Mouse (Mus musculus) cerebellum, adult 8-10 months (tissue): ENCODE measurements around the gene Ccdc136.

Experiments used
- DNase-seq: peaks from one replicate; pipeline ENCODE4 v3.0.0; 2022

The Ccdc136 gene

DNA sequence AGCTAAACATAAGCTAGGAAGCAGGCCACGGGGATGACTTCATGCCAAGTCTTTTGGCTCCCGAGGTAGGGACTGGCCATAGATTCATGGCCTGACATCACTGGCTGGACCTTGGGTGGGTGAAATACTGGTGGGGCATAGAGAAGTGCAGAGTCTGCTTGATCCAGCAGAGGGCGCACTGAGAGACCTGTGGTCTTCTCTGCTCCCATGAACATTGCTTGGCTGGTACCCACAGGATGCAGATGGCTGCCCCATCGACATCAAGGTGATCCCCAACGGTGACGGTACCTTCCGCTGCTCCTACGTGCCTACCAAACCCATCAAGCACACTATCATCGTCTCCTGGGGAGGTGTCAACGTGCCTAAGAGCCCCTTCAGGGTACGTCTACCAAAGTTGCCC, 48.7 kb downstream of the Ccdc136 start:
- no peak for DNase-seq

DNA sequence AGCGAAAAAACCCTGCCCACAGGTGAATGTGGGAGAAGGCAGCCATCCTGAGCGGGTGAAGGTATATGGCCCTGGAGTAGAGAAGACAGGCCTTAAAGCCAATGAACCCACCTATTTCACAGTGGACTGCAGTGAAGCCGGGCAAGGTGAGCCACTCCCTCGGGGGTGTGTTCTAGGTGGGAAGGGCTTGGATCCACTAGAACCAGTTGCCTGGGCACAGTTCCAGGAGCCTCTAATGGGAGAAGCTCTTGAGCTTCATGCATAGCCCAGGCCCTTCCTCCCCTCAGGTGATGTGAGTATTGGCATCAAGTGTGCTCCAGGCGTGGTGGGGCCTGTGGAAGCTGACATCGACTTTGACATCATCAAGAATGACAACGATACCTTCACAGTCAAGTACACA, 49.2 kb downstream of the Ccdc136 start:
- no peak for DNase-seq

DNA sequence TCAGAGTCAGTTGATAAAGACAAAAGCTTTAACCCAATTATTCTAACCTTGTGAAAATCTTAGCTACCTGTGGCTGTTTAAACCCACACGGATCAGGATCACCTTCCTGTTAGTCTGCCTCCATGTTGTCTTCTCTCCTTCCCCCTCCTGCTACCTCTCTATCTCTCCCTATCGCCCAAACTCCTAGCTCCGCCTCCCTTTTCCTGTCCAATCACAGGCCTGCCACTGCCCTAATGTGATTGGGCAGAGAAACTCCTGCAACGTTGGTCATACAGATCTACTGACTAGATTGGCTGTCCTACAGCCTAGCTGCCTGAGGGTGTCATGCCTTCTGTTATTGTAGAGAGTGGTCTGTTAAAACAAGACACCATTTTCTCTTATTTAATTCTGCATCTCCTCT, 53.7 kb downstream of the Ccdc136 start:
- no peak for DNase-seq

DNA sequence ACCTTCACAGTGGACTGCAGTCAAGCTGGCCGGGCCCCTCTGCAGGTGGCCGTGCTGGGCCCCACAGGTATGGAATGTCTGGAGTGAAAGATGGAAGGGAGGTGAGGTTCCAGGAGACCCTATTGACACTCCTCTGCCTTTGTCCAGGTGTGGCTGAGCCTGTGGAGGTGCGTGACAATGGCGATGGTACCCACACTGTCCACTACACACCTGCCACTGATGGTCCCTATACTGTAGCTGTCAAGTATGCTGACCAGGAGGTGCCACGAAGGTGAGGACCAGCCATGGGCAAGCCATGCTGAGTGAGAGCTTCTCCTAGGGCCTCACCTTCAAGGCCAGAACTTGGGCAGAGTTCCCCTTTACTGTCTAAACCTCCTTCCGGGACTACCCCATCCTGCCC, 54.6 kb downstream of the Ccdc136 start:
- DNase-seq: no peak

DNA sequence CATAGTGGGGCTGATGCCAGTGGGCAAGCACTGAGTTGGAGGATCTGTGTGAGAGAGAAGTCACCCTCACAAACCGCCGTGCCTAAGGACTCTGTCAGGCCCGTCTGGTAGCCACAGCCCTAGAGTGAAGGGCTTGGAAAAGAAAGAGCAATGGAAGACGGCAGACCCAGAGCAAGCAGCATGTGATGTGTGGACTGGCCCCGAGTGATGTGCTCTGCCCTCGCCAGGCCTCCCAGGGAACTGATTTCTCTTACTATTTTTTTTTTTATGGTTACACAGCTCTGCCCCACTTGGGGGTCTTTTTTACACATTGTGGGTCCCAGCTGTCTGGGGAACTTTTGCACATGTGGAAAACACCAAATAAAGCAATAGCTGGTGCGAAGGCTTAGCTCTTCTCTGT, 65.4 kb downstream of the Ccdc136 start:
- no peak for DNase-seq

DNA sequence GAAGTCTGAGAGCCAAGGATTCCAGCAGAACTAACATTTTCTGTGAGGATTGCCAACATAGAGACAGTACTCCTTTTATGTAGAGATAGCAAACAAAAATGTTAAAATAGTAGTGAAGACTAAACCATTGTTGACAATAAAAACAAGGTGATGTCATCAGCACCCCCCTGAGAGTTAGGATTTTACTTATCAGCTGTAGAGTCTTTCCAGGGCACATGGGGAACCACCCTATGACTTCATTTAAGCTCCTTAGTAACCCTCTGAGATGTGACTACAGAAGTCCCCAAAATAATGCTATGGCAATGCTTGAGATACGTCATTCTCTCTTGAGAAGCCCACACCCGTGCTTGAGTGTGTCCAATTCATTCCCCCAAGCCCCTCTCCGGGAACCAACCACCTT, 67.3 kb downstream of the Ccdc136 start:
- DNase-seq: no peak

DNA sequence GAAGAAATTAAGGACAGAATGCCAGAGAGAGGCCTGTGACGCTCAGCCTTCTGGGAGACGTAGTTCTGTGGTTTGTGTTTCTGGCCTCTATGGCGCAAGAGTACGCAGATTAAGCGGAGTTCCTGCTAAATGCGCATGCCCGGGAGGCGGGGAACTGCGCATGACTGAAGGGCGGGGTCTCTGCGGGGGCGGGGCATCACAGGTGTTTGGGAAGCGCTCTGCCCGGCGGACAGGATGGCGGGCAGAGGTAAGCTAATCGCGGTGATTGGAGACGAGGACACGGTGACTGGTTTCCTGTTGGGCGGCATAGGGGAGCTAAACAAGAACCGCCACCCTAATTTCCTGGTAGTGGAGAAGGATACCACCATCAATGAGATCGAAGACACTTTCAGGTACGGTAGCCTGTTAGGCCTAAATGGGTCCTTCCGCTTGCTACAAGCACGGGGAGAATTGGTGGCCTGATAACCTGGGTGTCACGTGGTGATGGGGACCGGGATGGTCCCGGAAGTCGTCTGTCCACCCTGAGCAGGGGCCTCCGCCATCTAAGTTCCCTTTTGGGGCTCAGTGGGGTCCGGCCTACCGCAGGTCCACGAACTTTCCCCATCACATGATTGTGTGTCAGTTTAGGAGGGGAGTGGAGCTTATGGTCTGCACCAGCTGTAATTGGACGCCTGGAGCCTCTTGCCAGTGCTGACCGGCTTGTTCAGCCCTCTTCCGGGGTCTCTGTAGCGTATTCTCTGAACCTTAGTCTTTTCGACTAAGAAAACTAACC, 71.7 kb downstream of the Ccdc136 start, which contains the start of gene Atp6v1f:
TSS of gene Atp6v1f (plus strand) at position 136 of the 772 bp plus-strand sequence.
- DNase-seq: peak; percentile 92

DNA sequence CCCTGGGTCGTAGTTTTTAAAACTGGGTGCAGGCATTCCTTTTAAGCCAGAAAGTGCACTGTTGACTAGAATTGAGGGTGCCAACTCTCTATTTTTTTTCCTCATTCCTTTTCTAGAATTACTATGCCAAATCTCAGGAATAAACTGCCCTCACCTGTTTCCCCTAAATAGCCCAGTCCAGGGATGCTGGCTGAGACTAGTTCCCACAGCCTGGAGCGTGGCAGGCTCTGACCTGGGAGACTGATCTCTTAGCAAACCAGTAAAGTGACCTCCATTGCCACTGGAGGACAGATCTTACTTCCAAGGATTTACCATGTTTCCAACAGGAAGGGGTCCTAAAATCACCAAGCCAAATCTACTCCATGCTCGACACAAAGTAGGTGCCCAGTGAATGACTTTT, 72.7 kb downstream of the Ccdc136 start:
- DNase-seq: no peak

DNA sequence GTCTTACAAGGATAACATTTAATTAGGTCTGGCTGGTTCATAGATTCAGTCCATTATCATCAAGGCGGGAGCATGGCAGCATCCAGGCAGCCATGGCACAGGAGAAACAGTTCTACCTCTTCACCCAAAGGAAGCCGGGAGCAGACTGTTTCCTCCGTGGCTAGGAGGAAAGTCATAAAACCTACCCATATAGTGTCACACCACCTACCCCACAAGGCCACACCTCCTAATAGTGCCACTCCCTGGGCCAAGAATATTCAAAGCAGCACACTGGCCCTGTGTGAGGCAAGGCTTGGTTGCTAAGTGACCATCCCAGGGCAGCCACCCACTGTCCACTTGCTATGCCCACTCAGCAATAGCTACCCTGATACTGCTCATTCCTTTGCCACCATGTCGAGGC, 75.0 kb downstream of the Ccdc136 start, which contains the start of gene Atp6v1fnb:
TSS of gene Atp6v1fnb (plus strand) at position 301 of the 400 bp plus-strand sequence.
- no peak for DNase-seq

DNA sequence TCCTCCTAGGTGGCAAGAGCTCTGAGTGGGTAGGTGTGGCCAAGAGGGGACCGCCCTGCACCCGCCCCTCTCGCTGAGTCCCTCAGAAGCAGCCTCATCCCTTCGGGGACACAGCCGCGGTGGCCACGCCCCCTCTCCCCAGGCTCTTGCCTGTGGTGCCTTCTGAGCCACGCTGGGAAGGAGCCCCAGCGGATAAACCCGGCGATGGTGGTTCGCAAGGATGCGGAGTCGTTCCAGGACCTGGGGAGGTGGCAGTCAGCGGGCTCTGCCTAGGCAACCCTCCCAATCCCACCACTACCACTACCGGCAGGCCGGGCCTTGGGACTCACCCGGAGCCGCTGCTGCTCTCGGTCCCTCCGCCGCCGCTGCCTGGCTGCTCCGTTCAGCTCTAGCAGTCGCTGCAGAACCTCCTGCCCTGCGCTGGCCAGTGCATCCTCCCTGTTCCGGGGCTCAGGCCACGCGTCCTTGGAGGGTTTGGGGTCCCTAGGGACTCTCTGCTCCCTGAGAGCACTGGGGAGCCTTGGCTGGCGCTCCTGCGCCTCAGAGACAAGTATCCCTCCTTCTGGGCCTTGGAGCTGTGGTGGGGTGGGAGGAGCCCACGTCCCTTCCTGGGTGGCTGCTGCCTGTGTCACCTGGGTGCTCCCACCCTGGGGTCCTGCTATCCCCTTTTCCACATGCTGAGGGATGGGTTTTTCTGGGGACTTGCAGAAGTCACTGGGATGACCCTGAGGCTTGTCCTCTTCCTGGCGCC, 78.0 kb downstream of the Ccdc136 start:
- DNase-seq: peak; percentile 42

DNA sequence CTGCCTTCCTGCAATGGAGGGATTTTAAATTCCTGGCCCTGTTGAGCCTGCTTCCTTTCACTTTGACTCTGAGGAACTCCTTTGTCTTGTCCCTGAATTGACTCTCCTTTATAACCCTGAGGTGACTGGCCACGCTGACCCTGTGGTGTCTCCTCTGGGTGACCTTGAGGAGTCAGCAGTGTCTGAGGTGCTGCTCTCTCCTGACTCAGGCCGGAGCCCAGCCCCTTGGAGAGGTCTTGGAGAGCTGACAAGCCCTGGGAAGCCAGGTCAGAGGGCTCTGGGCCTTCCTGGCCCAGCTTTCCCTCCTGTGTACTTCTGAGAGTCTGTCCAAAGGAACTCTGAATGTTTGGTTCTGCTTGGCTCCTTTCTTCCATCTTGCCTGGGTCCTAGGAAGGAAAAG, 78.6 kb downstream of the Ccdc136 start:
- no peak for DNase-seq
